ENCODE assay signal across 15 mouse cellular contexts in the genomic region with DNA sequence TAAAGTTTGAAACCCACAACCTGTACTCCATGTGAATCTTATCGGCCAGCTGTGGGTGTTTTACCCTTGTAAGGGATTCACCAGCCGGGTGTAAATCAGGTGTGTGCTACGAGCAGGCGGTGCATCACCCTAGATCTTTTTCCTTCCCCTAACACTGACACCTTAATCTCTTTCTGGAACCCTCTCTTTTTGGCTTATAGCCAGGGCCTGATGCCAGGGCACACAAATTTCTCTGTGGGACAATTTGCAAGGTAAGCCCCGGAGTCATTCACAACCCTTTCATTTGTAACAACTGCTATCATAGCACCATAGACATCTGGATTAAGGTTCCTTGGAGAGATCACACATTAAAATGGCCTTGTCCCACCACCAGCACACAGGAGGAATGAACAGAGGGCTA.
"Had no signal": no experiment of that assay in that cellular context is flagged by ENCODE, and none has a peak within 500 bp of the region (broad histone marks: within the 10 kb centered on the region; RNA-seq: fewer than 3 reads in every experiment).

No protein-coding gene starts in this region.

- H3K4me3 ChIP-seq: left cerebral cortex, adult 2 months; limb, embryonic 12.5 days; liver, embryonic 13.5 days; lung, embryonic 15.5 days; megakaryocyte, embryonic 14.5 days; midbrain, embryonic 15.5 days; neural tube, embryonic 12.5 days had no signal

- ATAC-seq: liver, postnatal 0 days; midbrain, embryonic 15.5 days had no signal

- H3K27me3 ChIP-seq: limb, embryonic 12.5 days; liver, embryonic 13.5 days; lung, embryonic 15.5 days; megakaryocyte, embryonic 14.5 days; midbrain, embryonic 15.5 days; neural tube, embryonic 12.5 days had no signal

- H3K9ac ChIP-seq: limb, embryonic 12.5 days; liver, embryonic 13.5 days; liver, postnatal 0 days; lung, embryonic 15.5 days; midbrain, embryonic 15.5 days; neural tube, embryonic 12.5 days had no signal

- H3K9me3 ChIP-seq: limb, embryonic 12.5 days; liver, embryonic 13.5 days; lung, embryonic 15.5 days; midbrain, embryonic 15.5 days; neural tube, embryonic 12.5 days had no signal

- DNase-seq: liver; liver, embryonic 13.5 days; liver, postnatal 0 days; lung, postnatal 14 days; thymus, postnatal 4 days had no signal

- H3K4me2 ChIP-seq: limb, embryonic 12.5 days; liver, embryonic 13.5 days; lung, embryonic 15.5 days; midbrain, embryonic 11.5 days; midbrain, embryonic 15.5 days; neural tube, embryonic 12.5 days had no signal

- H3K4me1 ChIP-seq: liver, embryonic 13.5 days; lung, embryonic 15.5 days; megakaryocyte, embryonic 14.5 days; midbrain, embryonic 15.5 days; neural tube, embryonic 12.5 days had no signal

- H3K27ac ChIP-seq: kidney, postnatal 0 days; left cerebral cortex, adult 2 months; limb, embryonic 12.5 days; liver, embryonic 13.5 days; lung, embryonic 15.5 days; macrophage; midbrain, embryonic 15.5 days; neural tube, embryonic 12.5 days; stomach, postnatal 0 days had no signal

- H3K36me3 ChIP-seq: limb, embryonic 12.5 days; liver, embryonic 13.5 days; lung, embryonic 15.5 days; midbrain, embryonic 15.5 days; neural tube, embryonic 12.5 days had no signal
